Mouse (Mus musculus) mouse trophoblast stem cell (cell line): ENCODE data around the gene Lmf1.

ENCODE experiments used
- in situ Hi-C, 2 experiments: fragments of 300-500 bp; cut with MseI, MboI; formaldehyde crosslinking; loops; 2 replicates in 1 of 2; 3 replicates in 1 of 2; pipeline ENCODE4 v1.15.1; 2025

Gene Lmf1

DNA sequence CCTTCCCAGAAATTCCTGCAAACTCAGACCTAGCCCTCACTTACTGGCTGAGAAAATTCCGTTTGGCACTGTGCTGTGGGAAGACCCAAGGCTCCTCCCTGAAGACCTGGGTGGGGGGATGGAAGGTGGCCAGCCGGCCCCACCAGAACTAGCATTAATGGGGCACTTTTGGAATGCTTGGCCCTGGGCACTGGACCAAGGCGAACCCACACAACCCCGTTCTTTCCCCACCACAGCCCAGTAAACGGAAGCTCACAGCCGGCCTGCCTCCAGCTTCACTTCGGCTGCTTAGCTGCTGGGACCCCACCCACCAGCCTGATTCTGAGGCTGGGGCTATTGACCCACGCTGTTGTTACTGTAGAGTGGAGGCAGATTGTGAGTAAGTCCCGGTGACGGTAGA, 10.7 kb upstream of the Lmf1 start:
- in situ Hi-C loops: no loop called here

DNA sequence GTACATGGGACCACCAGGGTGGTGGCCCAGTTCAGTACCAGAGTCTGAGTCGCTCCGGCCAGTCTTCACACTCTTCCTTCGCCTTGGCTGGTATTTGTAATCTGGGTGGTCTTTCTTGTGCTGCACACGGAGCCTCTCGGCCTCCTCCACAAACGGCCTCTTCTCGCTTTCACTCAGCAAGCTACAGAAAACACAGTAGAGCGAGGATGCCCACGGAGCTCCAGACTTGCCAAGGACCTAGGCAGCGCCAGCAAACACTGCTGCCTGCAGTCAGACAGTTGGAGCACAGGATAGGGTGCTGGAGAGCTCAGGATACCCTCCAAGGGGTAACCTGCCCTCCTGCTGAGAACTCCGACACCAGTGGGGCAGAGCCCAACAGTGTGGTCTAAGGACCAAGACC, 10.0 kb upstream of the Lmf1 start:
- in situ Hi-C loops: no loop called here

DNA sequence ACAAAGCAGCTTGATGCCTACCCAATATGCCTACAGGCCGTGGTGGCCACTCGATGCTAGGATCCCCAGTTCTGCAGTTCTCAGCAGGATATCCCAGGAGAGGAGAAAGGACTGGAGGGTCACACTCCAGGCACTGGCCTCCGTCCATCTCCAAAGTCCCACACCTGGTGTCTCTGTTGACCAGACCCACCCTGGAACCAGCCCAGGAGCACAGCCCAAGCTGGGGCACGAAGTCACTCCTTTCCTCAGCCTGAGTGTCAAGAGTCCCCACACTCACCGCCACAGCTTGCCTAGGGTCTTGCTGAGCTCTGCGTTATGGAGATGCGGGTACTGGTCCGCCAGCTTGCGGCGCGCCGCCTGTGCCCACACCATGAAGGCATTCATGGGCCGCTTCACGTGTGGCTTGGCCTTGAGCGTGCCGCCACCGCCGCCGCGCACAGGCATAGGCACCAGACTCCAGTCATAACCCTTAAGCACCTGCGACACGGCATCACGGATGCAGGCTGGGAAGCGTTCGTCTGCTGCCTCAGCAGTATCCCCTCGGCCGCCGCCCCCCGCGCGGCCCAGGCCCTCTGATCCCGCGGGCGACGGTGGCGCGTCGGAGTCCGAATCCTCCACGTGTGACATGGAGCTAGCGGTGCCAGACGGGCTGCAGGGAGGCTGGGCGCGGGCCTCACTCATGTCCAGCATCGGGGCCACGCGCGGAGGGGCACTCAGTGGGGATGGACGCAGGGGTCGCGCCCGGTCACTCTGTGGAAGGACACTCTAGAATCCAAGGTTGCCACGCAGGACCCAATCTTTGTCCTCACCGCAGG, 8.8 kb upstream of the Lmf1 start:
- in situ Hi-C loops: no loop called here

DNA sequence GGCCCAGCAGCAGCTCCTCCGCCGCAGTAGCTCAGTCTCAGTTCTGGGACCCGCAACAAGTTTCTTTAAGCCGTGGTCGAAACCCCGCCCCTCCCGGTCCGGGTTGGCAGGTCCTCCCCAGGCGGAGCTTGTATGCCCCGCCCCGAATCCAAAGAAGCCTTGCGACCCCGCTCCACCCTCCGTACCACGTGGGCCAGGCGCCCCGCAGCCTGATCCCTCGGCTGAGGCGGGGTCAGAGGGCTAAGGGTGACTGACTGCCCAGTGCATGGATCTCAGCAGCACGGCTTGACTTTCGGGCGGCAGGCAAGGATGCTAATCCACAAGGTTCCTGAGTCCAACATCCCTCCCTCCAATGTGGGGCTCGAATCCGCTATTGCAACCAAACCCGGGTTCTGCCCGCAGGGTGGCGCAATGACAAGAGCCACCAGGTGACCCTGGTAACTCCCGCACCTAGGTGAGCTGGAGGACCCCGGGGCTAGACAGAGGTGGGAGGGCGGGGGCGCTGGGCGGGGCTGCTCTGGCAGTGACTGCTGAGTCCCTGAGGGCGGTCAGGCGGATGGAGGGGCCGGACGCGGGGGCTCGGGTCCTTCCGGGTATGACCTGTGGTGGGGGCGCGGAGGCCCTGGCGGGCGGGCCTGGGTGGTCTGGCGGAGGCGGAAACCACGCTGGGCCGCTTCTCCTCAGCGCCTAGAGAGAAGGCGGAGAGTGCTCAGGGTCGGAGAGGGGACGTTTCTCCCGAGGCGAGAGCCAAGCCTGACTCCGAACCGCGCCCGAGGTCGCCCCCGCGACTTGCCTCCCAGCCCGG, 8.0 kb upstream of the Lmf1 start, which contains the start of gene Sox8:
Gene Sox8 (minus strand): TSS at position 39 of the 805 bp plus-strand sequence.
- in situ Hi-C loops: no loop called here

DNA sequence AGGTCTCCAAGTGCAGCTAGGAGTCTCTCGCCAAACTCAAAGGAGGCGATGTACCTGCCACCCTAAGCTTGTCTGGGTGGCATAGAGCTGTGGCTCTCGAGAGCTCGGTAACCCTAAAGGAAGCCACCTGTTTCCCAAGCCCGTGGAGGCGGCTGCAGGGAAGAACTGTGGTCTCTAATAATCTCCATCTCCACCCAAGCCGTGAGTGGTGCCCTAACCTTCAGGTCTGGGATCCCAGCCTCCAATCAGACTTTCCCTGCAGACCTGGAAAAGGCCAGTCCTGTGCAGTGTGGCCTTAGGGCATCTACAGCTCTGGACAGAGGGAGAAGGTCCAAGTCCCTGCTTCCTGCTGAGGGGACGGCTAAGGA, 7.4 kb upstream of the Lmf1 start:
- in situ Hi-C loops: no loop called here

DNA sequence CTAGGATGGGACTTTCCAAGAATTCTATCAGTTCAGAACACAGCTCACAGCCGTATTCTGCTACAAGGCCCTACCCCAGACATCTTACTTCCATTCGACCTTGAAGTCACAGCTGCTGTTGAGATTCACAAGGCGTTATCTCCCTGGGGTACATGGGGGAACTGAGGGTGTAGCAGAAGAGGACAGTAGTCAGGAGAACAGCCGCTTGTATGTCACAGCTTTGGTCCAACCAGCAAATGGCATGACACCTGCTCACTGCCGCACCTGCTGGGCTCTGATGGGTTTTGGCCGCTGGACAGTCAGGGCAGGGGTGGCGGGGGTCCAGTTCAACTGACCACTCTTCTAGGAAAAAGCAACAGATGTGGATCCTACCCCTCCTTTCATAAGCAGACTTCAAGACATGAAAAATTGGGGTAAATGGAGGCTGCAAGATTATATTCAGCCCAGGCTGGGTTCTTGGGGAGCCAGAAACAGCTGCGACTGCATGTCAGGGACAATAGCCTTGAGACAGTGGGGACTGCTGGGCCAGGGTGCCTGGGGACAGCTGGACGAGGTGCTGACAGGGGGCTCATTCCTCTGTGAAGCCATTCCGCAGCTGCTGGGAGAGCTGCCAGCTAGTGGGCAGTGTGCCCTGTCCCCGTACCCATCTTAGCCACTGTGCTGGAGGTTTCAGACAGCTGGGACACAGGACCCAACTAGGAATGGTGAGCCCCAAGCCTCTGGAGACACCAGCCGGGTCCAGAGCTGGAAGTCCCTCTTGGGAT, 3.5 kb upstream of the Lmf1 start:
- in situ Hi-C loops: no loop called here

DNA sequence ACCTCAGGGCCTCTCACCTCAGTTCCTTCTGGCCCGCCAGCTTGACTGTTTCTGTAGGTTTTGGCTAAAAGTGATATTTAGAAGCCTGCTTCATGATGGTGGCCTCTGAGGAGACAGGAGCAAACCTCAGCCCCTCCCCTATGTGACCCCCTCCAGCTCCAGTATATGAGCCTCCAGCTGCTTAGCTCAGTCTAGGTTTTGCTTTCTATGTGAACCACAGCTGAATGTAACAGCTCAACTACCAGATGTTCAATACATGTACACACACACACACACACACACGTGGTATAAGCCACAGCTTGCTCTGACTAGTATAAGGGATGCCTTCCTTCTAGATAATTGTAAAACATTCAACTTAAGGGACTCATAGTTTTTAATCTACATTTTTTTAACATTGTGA, 2.9 kb upstream of the Lmf1 start:
- in situ Hi-C loops: no loop called here

DNA sequence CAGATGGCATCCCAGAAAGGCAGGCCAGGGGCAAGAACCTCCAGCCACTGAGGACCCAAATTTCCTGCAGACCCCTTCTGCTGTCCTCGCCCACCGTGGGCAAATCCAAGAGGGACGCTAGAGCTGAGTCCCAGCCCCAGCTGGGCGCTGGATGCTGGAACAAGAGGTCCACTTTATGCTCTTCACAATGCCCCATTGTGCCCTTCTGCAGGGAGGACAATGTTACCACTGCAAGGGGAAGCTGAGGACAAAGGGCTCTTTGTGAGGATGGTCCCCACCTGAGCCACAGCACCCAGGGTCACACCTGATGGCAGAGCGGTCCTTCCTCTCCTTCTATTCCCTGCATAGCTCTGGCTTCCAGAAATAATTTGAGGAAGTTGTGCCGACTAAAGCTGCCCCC, 1.6 kb upstream of the Lmf1 start:
- in situ Hi-C loops: no loop called here

DNA sequence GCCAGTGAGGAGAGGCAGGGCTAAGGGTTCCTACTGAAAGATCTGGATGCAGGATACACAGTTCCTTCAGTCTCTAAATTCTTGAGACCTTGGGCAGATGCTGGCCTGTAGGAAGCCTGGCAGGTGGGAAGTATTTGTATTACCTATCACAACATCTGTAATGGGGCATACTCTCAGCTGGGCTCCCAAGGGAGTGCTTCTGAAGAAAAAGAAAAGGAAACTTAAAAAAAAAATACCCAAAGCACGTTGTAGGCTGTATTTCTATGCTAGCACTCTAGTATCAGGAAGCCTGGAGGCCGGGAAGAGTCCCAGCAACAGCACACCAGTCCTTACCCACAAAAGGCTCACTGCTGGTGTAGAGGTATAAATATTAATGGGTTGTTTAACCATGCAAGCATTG, 1.2 kb upstream of the Lmf1 start:
- in situ Hi-C loops: no loop called here

DNA sequence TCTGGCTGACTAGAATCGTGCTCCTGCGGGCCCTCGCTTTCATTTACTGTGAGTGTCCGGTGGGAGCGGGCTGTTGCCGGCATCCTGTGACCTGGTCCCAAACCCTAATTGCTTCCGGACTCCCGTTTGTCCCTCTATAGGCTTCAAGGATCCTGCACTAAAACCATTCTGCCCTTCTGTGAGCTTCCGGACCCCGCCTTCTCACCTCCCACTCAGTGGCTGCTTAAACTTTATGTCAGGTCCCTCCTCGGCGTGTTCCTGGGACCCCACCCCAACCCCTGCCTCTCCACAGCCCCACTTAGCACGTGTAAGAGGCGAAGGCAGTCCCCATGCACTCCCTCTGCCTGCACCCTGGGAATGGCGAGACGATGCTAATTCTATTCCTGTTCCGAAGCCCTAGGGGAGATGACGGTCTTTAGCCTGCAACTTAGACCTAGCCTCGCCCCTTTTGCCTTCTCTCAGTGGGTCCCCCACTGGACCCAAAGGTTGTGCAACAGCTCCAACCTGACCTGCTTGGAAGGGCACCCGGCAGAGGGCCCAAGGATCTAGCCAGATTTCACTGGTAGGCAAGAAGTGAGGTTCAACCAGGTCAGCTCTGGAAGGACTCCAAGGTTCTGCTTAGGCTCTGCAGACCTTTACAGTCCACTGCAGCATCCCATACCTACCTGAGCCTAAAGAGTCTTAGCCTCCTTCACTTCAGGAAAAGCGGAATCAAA, 605 bp downstream of the Lmf1 start:
- in situ Hi-C loops: no loop called here

DNA sequence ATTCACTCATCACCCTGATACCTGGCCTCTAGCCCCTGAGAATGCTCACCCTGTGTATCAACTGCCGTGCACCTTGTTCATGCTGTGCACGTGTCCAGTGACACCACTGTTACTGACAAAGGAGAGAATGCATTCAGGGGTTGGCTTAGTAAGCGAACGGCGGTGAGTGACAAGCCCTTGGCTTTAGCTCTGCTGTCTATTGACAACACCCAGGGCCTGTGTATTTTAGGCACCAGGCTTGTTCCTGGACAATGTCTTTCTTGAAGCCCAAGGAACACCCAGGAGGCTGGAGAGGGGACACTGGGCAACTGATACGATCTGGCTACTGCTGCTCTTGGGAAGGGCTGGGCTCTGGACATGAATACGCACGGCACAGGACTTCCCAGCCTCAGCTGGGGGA, 3.2 kb downstream of the Lmf1 start:
- in situ Hi-C loops: no loop called here

DNA sequence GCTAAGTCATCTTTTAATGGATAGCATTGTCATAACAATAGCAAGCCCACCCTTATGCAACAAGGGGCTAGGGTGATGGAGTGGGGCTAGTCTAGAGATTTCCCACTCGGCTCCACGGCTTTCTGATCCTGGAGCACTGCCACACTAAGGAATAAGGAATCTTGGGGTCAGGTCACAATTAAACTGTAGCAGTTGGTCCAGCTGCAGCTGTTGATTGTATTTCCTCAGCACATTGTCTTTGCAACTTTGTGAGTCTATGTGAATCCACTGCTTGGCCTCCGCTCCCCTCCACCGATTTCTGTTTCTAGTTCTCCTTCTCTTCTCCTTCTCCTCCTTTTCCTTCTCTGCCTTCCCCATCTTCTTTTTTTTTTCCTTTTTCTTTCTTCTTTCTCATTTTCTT, 4.2 kb downstream of the Lmf1 start:
- in situ Hi-C loops: no loop called here

DNA sequence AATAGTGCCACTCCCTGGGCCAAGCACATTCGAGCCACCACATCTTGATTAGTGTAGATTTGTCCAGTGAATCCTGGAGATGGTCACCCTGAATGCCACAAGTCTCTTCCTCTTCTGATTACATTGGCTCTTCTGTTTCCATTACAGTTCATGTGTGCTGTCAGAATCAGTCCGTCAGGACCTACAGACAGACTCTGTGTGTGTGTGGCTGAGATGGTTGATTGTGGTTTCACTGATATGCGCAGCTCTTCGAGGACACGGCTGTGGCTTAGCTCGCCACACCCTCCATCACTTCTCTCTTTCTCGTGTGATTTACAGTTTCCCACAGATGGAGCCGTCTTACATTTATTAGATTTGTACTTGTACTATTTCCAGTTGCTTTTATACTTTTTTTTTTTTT, 5.0 kb downstream of the Lmf1 start:
- in situ Hi-C loops: no loop called here

DNA sequence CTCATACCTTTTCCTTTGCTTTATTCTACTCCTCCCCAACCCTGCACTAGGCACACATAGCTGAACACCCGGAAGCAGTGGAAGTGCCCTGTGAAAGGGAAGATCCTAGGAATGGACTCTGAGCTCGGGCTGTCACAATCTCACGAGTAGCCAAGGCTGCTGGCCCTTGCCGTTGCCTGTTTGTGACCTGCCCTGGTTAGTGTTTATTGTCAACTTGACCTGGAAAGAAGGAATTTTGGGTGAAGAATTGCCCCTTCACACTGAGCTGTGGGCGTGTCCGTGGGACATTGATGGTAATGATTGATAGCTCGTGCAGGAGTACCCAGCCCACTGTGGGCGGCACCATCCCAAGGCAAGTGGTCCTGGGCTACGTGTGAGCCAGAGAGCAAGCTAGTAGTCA, 5.8 kb downstream of the Lmf1 start:
- in situ Hi-C loops: no loop called here

DNA sequence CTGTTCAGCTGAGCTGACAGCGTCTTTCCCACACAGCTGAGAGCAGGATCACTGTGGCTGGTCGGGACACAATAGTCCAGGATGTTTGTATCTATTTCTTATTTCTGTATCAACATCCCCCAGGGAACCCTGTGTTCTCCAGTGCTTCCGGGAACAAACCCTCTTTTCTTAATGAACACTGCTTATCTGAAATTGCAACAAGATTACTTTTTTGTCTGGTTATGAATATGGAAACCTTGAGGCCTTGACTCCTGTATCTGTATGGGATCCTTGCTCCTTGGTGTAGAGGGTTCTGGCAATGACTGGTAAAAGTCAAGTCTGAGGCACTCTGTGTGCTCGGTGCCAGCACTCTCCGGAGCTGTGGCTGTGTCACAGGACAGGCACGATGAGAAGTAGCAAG, 11.2 kb downstream of the Lmf1 start:
- in situ Hi-C loops: no loop called here

DNA sequence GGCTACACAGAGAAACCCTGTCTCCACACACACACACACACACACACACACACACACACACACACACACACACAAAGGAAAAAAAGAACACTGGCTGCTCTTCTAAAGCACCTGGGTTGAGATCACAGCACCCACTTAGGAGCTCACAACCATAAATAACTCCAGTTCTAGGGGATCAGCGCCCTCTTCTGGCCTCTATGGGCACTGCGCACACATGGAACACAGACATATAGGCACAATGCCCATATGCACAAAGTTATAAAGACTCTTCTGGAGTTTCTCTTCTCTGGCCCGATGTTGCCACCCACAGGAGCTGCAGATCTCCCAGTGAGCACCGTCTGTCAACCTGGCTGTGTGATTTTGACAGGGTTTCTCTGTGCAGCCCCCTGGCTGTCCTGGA, 12.1 kb downstream of the Lmf1 start:
- in situ Hi-C loops: no loop called here

DNA sequence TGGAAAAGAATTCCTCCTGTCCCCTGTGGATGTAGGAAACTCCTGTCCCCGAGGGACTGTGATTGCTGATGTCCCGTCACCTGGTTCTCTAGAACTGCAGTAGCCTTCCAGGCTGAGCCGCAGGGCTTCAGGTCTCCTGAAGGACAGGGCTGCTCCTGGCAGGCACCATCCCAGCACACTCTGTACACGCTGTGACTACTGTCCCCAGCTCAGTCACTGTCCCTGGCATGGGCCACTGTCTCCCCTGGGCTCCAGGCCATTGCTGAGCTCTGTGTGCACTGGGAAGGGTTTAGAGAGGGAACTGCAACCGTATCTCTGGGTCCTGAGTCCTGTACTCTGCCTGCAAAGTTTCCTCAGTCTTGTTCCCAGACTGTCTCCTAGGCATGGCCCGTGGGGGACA, 13.5 kb downstream of the Lmf1 start:
- in situ Hi-C loops: no loop called here

DNA sequence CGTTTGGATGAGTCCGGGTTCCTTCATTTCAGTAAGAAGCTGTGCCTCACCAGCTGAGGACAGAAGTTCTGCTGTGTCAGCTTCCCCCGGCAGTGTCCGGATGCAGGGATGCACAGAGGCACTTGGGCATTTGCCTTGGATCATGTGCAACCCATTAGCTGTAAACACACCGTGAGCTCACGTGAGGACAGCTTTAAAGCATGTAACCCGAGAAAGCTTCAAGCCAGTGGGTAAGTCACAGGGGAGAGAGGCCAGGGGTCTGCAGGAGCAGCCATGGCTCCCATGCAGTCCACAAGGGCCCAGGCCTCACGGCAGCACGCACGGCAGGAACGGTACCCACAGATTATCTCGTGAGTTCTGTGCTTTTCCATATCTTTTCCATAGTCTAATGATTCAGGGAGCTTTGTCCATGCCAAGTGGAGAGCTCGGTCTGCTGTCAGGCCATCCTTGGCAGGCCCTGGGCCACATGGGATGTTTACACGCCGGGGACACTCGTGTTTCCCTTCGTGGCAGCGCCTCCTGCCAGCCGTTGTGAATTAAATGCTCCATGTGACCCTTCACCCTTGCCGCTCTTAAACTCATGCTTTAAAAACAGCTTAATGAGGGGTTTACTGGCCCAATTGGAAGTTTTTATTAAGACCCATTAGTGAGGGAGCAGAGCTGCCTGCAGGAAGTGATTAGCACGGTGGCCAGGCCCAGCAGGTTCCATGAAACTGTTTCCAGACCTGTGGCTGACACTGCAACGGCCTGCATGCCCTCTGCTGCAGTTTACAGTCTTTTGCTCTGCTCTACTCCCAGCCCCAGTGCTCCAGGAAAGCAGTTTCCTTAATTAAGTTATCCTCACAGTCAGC, 14.8 kb downstream of the Lmf1 start:
- in situ Hi-C loops: no loop called here

DNA sequence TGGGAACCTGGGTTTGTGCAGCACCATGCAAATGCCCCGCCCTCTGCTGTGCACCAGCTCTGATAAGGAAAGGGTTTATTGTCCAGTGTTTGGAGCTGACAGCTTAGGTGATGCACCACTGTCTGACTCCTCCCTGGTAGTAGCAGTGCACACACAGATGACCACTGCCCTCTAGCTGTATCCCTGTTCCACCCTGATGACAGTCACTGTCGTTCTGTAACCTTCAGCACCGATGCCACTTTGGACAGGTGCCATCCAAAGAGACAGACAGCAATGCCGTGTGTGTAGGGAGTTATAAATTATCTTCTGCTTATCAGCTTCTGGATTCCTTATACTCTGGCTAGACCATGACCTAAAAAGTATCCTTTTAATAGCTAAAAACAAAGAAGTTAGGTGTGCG, 16.6 kb downstream of the Lmf1 start:
- in situ Hi-C loops: no loop called here

DNA sequence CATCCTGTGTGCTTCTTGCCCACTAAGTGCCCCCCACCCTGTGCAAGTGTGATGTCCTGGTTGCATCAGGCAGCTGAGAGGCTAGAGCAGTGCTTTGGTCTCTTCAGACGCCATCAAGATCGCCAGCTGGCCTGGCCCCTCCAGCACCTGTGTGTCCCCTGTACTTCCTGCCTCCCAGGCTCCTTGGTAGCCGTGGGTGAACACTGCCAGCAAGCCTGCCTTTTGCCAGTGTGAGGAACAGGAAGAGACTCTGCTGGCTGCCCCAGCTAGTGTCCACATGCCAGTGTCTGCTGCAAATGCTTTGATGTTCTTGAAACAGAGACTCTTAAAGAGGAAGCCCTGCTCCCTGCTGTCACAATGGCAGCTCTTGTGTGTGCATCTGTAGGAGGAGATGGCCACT, 18.7 kb downstream of the Lmf1 start:
- in situ Hi-C loops: no loop called here

DNA sequence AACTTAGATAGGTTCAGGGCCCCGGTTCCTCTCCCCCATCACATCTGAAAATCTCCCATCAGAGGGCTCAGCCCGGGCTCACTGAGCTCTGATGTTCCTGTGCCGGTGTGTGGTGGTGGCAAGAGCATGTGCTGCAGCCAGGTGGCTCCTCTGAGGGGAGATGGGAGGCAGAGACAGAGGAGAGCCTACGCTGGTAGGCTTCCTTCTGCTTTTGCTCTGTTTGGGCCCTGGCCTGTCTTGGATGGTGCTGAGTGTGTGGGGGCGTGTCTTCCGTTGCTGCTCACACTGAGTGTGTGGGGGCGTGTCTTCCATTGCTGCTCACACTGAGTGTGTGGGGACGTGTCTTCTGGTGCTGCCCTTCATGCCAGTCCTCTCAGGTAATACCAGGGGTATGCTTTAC, 23.5 kb downstream of the Lmf1 start:
- in situ Hi-C loops: no loop called here
